Mouse (Mus musculus): Measurements from ENCODE around the gene Zswim3. TPM values are rescaled to one million over a fixed set of nuclear protein-coding genes. Genes with fewer than 3 reads are reported as not detected.
"Not testable (repeated sequence)": the region's sequence is repeated elsewhere in the genome, so short reads cannot be mapped to it uniquely, and the experiment has no call there.

The Zswim3 gene
- polyA plus RNA-seq, 1 experiment from 2014 or later: 16.4 TPM

DNA sequence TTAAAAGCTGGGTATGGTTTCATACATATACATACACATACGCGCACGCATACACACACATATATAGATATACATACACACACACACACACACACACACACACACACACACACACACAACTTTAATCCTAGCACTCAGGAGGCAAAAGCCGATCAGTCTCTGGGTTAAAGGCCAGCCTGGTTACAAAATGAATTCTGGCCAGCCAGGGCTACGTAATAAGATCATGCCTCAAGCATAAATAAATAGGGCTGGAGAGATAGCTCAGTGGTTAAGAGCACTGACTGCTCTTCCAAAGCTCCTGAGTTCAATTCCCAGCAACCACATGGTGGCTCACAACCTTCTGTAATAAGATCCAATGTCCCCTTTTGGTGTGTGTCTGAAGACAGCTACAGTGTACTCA, 50.7 kb downstream of the Zswim3 start:
- Histone ChIP-seq H3K4me3 (replicated peaks; ENCODE audit: low read length) (peak overlapping the region; percentile 44), H3K4me2 (replicated peaks) (peak overlapping the region; percentile 95), H3K27me3 (ENCODE audit: control insufficient read depth, insufficient read depth, low read length) (peaks cover 34% of the 10 kb centered on the region), H3K4me1 (replicated peaks; ENCODE audit: control insufficient read depth, insufficient read depth, low read length) (peaks cover 20% of the 10 kb centered on the region)
- H3K27ac ChIP-seq; H3K9me3 ChIP-seq (ENCODE audit: control insufficient read depth, low read length); DNase-seq (ENCODE audit: low spot score); ATAC-seq (ENCODE audit: low FRiP score); H3K9ac ChIP-seq; H3K36me3 ChIP-seq (replicated peaks; ENCODE audit: control insufficient read depth, insufficient read depth): not testable (repeated sequence)
- 81% methylated on average over 5 of the region's 5 CpGs for WGBS

DNA sequence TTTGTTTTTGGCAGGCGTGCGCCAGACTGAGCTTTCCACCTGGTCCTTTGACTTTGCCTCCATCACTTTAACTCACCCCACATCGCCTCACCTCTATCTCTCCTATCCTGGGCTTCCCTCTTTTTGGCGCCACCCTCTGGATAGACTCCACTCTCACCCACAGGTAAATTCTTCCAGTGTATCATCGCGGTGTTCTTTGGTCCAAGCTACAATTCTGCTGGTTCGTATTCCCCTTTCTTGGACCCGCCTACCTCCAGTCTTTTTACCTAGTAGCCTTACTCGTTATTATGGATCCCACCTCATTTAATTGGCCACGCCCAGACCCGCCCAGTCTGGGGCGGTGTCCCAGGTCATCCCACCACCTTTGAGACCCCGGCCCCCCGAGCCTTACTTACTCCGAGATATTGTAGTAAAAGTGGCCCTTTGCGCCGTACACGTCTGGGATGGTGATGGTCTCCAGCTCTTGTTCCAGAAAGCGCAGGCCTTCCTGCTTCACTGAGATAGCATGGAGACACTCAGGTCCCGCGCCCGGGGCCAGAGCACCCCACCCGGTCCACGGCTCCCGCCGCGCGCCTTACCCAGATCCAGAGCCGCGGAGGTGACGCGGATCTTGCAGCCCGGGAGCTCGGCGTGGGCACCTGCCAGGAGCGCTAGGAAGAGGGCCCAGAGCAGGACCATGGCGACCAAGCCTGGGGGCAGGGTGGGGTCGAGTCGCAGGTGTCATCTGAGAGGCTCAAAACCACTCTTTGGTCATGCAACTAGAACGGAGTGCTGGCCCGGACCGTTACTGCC, 51.6 kb downstream of the Zswim3 start:
- H3K9me3 ChIP-seq (ENCODE audit: control insufficient read depth, low read length): no peaks in the 10 kb centered on the region
- DNase-seq (ENCODE audit: low spot score) (no peak), ATAC-seq (ENCODE audit: low FRiP score) (no peak; the same call in 1 of the 2 replicates)
- 0 out of 2 replicates have a peak overlapping the region, but pooled peaks have one; percentile 20 for H3K27ac ChIP-seq
- no peaks in the 10 kb centered on the region for H3K36me3 ChIP-seq (replicated peaks; ENCODE audit: control insufficient read depth, insufficient read depth)
- WGBS: 2% methylated on average over 42 of the region's 42 CpGs
- H3K4me3 ChIP-seq (replicated peaks; ENCODE audit: low read length): peak overlapping the region; percentile 44
- H3K4me1 ChIP-seq (replicated peaks; ENCODE audit: control insufficient read depth, insufficient read depth, low read length): peaks cover 20% of the 10 kb centered on the region
- peaks cover 34% of the 10 kb centered on the region for H3K27me3 ChIP-seq (ENCODE audit: control insufficient read depth, insufficient read depth, low read length)
- peak overlapping the region; percentile 51 for H3K9ac ChIP-seq
- peak overlapping the region; percentile 95 for H3K4me2 ChIP-seq (replicated peaks)

DNA sequence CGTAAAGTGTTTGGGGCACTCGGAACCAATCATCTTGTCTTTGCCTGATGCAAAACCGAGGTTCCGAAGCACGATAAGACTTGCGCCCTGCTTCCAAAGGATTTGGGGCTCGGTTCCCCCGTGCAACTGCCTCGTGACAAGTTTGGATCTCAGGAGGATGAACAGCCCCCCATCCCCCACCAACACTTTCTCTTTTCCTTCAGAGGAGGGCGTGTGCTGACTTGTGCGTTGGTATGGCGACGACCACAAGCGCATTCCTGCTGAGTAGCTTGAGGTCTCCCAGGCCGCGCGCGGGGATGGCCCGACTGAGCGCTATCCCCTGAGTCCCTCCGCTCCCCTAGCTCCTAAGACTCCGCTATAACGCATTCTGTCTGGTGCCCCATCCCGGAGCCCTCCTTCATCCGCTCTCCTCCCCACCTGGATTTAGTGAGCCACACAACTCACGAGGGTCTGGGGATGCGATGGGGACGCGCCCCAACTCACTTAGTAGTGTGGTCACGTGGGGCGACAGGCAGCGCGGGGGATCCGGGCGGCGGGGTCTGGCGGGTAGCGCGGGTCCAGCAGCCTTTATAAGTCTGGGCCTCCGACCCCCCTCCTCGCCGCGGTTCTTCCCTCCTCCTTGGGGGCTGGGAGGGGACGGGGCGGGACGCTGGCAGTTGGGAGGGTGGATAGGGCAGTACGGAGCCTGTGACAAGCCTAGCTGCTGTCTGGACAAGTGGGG, 52.4 kb downstream of the Zswim3 start, which contains the start of gene Pltp:
Gene Pltp (minus strand): TSS at position 611 of the 721 bp plus-strand sequence.
- peaks cover 34% of the 10 kb centered on the region for H3K27me3 ChIP-seq (ENCODE audit: control insufficient read depth, insufficient read depth, low read length)
- H3K4me1 ChIP-seq (replicated peaks; ENCODE audit: control insufficient read depth, insufficient read depth, low read length): peaks cover 20% of the 10 kb centered on the region
- DNase-seq (ENCODE audit: low spot score) (no peak), ATAC-seq (ENCODE audit: low FRiP score) (peak; percentile 82)
- under 1% methylated on average over 42 of the region's 47 CpGs for WGBS
- H3K27ac ChIP-seq: peak within 1 kb of the TSS; percentile 59; the same call in 1 of the 2 replicates
- no peaks in the 10 kb centered on the region for H3K9me3 ChIP-seq (ENCODE audit: control insufficient read depth, low read length)
- peak within 1 kb of the TSS; percentile 51 for H3K9ac ChIP-seq
- H3K4me3 ChIP-seq (replicated peaks; ENCODE audit: low read length): peak within 1 kb of the TSS; percentile 44
- peak within 1 kb of the TSS; percentile 95 for H3K4me2 ChIP-seq (replicated peaks)
- H3K36me3 ChIP-seq (replicated peaks; ENCODE audit: control insufficient read depth, insufficient read depth): no peaks in the 10 kb centered on the region

DNA sequence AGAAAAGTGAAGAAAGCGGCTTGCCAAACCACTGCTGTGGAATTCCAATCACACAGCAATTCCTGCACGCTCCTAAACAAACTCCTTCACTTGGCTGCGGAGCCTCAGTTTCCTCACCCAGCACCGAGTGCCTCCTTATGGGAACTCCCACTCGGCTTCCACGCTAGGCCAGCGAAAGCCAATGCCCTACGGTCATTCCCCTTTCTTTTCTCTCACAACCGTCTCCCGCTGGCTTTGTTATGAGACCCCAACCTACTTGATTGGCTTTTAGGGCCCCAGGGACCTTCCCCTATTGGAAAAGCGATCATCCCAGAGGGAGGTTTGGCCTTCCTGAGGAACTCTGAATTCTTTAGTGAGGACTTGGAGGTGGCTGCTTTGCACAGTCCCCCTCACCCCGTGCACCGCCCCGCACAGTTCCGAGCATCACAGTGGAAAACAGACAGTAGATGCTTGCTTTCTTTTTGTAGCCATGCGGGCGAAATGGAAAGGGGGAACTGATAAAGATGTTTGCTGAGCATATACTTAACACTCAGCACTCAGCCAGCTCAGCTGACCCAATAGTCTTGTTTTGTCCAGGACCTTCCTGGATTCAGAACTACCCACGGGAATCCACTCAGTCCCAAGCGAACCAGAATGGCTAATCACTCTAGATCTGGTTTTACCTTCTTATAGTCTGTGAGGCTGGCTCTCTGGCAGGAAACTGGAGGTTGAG, 53.1 kb downstream of the Zswim3 start:
- Histone ChIP-seq H3K4me1 (replicated peaks; ENCODE audit: control insufficient read depth, insufficient read depth, low read length) (peaks cover 20% of the 10 kb centered on the region), H3K27ac (peak overlapping the region; percentile 59; the same call in 1 of the 2 replicates), H3K9me3 (ENCODE audit: control insufficient read depth, low read length) (no peaks in the 10 kb centered on the region), H3K4me2 (replicated peaks) (peak overlapping the region; percentile 95), H3K36me3 (replicated peaks; ENCODE audit: control insufficient read depth, insufficient read depth) (no peaks in the 10 kb centered on the region), H3K27me3 (ENCODE audit: control insufficient read depth, insufficient read depth, low read length) (peaks cover 34% of the 10 kb centered on the region), H3K4me3 (replicated peaks; ENCODE audit: low read length) (peak overlapping the region; percentile 44), H3K9ac (peak overlapping the region; percentile 51)
- ATAC-seq (ENCODE audit: low FRiP score) (no peak; the same call in 1 of the 2 replicates), DNase-seq (ENCODE audit: low spot score) (no peak)
- 1% methylated on average over 19 of the region's 19 CpGs for WGBS

DNA sequence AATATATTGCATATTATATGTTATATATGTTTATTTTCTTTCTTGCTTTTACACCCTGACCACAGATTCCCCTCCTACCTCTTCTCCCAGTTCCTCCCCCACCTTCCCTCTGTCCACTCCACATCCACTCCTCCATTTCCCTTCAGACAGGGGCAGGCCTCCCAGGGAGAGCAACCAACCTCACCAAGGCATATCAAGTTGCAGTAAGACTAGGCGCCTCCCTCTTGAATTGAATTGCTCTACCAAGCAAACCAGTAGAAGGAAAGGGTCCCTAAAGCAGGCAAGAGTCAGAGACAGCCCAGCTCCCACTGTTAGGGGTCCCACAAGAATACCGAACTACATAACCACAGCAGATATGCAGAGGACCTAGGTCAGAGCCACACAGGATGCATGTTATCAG, 54.3 kb downstream of the Zswim3 start:
- Histone ChIP-seq H3K27ac (no peak overlapping the region), H3K27me3 (ENCODE audit: control insufficient read depth, insufficient read depth, low read length) (peaks cover 34% of the 10 kb centered on the region), H3K4me1 (replicated peaks; ENCODE audit: control insufficient read depth, insufficient read depth, low read length) (peaks cover 20% of the 10 kb centered on the region), H3K9ac (no peak overlapping the region), H3K9me3 (ENCODE audit: control insufficient read depth, low read length) (no peaks in the 10 kb centered on the region), H3K4me3 (replicated peaks; ENCODE audit: low read length) (no peak overlapping the region), H3K4me2 (replicated peaks) (no peak overlapping the region), H3K36me3 (replicated peaks; ENCODE audit: control insufficient read depth, insufficient read depth) (no peaks in the 10 kb centered on the region)
- 48% methylated on average over 2 of the region's 2 CpGs for WGBS
- ATAC-seq (ENCODE audit: low FRiP score) (no peak), DNase-seq (ENCODE audit: low spot score) (no peak)

DNA sequence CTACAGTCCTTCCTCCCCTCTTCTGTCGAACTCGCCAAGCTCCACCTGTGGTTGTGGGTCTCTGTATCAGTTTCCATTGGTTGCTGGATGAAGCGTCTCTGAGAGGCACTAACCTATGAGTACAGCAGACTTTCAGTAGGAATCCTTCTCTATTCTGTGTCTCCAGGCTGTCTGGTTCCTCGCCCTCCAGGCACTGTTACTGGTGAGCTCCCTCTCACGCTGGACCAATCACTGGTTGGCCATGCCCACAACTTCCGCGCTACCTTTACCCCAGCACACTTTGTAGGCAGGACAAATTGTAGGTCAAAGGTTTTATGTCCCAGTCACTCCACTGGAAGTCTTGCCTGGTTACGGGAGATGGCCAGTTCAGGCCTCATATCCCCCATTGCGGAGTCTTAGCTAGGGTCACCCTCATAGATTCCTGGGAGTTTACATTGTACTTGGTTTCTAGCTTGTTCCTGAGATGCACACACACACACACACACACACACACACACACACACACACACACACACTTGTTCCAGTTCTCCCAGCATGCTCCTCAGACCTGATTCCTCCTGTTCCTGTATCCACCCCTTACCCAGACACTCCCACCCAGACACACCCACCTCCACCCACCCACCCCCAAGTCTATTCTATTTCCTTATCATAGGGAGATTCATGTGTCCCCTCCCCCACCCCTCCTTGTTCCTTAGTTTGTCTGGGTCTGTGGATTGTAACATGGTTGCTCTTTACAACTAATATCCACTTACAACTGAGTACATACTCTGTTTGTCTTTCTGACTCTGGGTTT, 54.9 kb downstream of the Zswim3 start:
- no peak overlapping the region for H3K4me3 ChIP-seq (replicated peaks; ENCODE audit: low read length)
- DNase-seq (ENCODE audit: low spot score) (no peak), ATAC-seq (ENCODE audit: low FRiP score) (no peak)
- peaks cover 20% of the 10 kb centered on the region for H3K4me1 ChIP-seq (replicated peaks; ENCODE audit: control insufficient read depth, insufficient read depth, low read length)
- no peak overlapping the region for H3K27ac ChIP-seq
- 60% methylated on average over 9 of the region's 9 CpGs for WGBS
- peaks cover 34% of the 10 kb centered on the region for H3K27me3 ChIP-seq (ENCODE audit: control insufficient read depth, insufficient read depth, low read length)
- H3K9me3 ChIP-seq (ENCODE audit: control insufficient read depth, low read length): no peaks in the 10 kb centered on the region
- no peaks in the 10 kb centered on the region for H3K36me3 ChIP-seq (replicated peaks; ENCODE audit: control insufficient read depth, insufficient read depth)
- no peak overlapping the region for H3K4me2 ChIP-seq (replicated peaks)
- no peak overlapping the region for H3K9ac ChIP-seq

DNA sequence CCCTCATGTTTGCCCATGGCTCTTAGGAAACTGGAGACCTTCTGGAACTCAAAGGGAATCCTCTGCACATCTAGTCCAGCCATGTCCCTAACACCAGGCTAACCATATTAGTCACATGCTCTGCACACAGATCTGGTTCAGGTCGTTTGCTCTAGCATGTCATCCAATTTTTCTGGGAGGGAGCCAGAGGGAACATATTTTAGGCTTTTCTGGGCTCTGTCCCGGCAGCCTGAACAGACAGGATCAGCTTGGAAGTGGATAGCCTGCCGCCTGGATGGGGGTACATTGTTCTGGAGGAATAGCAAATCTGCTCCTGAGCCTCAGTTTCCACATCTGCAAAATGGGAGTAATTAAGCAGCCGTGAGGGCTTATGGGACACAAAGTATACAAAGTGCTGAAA, 56.2 kb downstream of the Zswim3 start:
- WGBS: 77% methylated on average over 4 of the region's 4 CpGs
- no peaks in the 10 kb centered on the region for H3K9me3 ChIP-seq (ENCODE audit: control insufficient read depth, low read length)
- H3K4me1 ChIP-seq (replicated peaks; ENCODE audit: control insufficient read depth, insufficient read depth, low read length): peaks cover 20% of the 10 kb centered on the region
- H3K27ac ChIP-seq: no peak overlapping the region
- H3K4me2 ChIP-seq (replicated peaks): no peak overlapping the region
- ATAC-seq (ENCODE audit: low FRiP score) (no peak), DNase-seq (ENCODE audit: low spot score) (no peak)
- no peak overlapping the region for H3K4me3 ChIP-seq (replicated peaks; ENCODE audit: low read length)
- peaks cover 26% of the 10 kb centered on the region for H3K27me3 ChIP-seq (ENCODE audit: control insufficient read depth, insufficient read depth, low read length)
- no peaks in the 10 kb centered on the region for H3K36me3 ChIP-seq (replicated peaks; ENCODE audit: control insufficient read depth, insufficient read depth)
- no peak overlapping the region for H3K9ac ChIP-seq

DNA sequence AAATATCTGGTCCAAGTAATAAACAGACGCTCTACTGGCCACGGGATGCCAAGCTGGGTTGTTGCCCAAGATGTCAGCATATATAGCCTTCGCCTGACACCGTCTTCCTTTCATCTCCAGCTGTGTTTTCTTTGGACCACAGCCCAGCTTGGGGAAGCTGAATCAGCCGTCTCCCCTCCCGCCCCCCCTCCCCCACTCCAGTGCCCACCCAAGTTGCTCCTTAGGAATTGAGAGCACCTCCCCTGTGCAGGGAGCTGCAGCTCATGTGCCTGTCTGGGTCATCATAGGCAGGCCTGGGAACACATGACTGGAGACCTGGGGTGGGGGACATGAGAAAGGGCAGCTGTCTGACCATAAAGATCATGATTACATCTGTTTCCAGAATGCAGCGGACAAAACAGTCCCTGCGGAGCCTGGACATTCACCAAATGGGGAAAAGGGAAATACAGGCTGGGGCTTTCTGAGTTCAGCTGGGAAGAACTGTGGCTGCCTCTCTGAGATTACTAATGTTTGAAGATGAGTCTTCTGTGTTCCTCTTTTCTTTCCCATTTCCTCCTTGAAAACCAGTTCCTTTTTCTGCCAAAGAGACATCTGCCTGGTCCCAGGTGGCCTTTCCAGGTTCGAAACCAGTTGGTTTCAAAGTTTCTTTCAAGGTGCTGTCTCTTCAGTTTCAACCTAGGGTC, 57.4 kb downstream of the Zswim3 start:
- no peak overlapping the region for H3K9ac ChIP-seq
- 46% methylated on average over 9 of the region's 9 CpGs for WGBS
- peaks cover 8% of the 10 kb centered on the region for H3K4me1 ChIP-seq (replicated peaks; ENCODE audit: control insufficient read depth, insufficient read depth, low read length)
- H3K4me2 ChIP-seq (replicated peaks): no peak overlapping the region
- H3K9me3 ChIP-seq (ENCODE audit: control insufficient read depth, low read length): no peaks in the 10 kb centered on the region
- peak overlapping the region; percentile 66 for H3K27ac ChIP-seq
- peaks cover 14% of the 10 kb centered on the region for H3K27me3 ChIP-seq (ENCODE audit: control insufficient read depth, insufficient read depth, low read length)
- H3K36me3 ChIP-seq (replicated peaks; ENCODE audit: control insufficient read depth, insufficient read depth): no peaks in the 10 kb centered on the region
- ATAC-seq (ENCODE audit: low FRiP score): peak; percentile 41; the same call in 1 of the 2 replicates
- DNase-seq (ENCODE audit: low spot score): peak; percentile 79
- no peak overlapping the region for H3K4me3 ChIP-seq (replicated peaks; ENCODE audit: low read length)
